Mouse (Mus musculus): ENCODE data around the gene Cep162.

Gene Cep162

DNA sequence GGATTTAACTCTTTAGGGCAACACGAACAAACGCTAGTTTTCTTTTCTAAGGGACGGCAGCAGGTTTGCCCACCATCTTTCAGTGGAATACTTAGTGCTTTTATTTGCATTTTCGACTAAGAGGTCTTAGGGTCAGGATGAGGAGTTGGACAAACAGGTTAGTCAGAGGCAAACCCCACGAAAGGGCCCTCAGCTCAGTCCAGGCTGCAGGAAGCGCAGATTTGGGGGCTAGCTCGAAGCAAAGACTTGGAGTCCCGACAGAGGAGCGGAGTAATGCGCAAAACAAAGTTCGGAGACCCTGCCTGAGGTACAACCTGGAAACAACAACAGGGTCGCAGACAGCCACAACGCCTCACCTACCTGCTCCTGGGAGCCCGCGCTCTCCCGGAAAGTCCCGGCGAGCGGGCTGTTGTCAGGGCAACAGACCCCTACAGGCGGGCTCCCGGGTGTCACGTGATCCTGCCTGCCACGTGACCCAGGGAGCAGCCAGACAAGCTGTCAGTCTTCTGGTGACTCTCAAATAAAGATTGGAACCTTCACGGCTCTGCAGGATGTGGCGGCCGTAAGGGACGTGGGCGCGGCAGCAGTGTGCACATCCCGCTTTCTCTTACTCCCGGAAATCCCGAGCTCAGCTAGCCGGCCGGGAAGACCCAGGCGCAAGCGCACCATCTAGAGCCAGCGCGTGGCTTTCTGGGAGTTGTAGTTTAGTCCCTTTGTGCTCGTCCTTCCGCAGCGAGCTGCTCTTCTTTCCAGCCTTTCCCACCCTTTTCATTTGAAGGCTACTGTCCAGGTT is at the start of gene Cep162:
TSS of gene Cep162 (minus strand) at position 634 of the 793 bp plus-strand sequence.
- peak; percentile 71 for DNase-seq (ENCODE audit: low read depth, low spot score)

DNA sequence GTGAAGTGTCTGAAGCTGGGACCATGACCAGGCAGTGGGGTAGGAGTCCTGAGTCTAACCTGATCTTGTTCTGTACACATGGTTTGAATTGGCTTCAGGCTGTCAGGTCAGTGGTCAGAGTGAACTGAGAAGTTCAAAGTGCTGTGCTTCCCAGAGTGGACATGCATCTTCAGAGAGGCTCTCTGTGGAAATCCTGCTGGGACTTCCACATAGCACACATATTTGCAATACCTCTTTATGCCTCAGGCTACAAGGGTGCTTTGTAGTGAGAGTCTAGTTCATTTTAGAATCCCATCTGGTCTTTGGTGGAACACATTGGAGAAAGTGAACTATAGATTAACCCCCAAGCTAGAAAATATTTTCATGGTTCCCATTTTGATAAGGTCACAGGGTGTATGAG is 47.9 kb upstream of the Cep162 start:
- DNase-seq (ENCODE audit: low read depth, low spot score), result no peak

DNA sequence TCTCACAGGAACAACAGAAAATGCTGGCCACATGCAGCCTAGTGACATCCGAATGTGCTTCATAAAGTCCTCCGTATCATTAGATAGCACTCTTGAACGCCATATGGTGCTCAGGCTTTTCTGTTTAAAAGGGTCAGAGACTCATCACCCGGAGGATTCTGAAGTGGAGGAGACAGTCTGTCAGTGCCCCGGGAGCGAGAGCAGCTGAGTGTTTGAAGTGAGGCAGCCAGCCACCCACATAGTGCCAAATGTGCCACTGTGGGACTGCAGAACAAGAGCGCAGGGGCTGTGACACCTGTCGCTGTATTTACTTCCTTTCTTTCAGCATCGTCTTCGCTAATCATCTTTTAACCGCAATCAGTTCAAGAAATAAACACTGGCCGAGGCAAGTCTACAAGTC is 43.6 kb upstream of the Cep162 start:
- DNase-seq (ENCODE audit: low read depth, low spot score), result no peak

DNA sequence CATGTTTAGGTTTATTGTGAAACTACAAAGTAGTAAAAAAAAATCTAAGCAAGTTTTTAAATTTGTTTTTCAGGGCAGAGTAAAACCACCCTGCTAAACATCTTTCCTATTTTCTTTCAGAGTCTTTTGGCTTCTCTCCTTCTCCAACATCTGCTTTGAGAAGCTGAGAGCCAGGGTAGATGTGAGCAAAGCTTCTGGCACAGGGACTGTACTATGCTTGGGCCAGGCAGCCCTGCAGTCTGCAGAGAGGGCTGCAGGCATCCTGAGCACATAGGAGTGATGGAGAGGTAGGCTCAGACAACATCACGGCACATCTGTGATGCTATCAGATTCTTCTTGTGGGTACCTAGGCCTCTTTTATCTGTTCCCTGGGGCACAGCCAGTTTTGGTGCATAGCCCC is 42.2 kb upstream of the Cep162 start:
- DNase-seq (ENCODE audit: low read depth, low spot score), result peak; percentile 10

DNA sequence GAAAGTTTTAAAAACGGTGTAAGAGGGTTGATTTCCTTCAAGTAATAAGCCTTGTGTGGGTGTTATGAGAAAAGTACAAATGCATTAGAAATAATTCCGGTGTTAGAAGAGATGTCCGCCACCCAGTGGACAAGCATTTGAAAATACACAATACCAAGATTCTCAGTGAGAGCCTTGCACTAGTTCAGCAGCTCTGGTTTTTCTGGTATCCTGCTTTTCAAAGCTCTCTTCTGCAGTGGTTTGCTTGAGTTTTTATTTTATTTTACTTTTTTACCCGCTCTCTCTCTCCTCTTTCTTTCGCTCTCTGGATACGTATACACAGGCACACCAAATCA is 327 bp upstream of the Cep162 start:
- no peak for DNase-seq (ENCODE audit: low read depth, low spot score)

DNA sequence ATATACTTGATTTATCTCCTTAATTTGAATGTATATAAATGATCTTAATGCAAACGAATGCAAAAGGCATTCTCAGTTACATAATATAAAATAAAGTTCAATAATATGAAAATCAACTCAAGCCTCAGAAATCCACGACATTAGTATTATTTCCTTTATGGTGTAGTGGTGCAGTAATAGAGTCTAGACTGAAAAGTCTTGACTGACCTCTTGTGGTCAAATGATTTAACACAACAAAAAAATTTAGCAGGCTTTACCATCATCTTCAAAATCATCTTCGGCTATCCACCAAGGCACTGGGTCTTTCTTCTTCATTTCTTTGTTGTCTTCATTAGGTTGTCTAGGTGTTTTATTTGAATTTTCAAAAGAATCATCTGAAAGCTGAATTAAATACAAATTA is 7.2 kb downstream of the Cep162 start:
- no peak for DNase-seq (ENCODE audit: low read depth, low spot score)

DNA sequence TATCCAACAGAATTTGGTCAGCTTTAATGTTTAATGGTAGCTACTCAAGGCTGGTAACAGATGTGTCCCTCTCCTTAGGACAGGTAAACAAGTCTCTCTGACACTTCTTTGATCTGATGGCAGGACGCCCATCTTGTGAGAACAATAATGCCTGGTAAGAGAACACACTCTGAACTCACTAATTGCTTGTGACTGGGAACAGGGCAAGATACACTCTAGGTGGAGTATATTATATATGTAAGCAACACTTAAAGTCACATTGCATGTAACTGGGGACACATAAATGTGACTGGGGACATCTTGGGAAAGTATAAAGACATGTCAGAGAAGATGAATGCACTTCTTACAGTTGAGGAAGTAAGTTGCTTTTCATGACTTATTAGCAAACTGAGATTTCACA is 7.7 kb downstream of the Cep162 start:
- no peak for DNase-seq (ENCODE audit: low read depth, low spot score)

DNA sequence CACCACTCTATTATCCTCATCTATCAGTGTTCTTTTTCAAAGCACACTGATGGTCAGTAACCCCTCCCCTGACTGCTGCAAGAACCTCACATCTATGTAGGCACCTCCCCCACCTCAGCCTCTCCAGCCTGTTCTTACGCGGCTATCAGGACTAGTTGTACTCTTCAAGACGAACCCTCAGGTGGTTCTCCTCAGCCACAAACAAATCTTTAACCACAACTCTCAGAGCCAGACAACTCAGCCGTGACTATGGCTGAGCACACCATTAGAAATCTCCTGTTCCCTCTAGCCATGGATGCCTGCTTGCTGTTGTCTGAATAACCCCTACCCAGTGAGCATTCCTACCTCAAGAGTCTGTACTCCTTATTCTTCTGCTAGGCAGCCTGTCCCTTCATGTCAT is 42.1 kb downstream of the Cep162 start:
- no peak for DNase-seq (ENCODE audit: low read depth, low spot score)

DNA sequence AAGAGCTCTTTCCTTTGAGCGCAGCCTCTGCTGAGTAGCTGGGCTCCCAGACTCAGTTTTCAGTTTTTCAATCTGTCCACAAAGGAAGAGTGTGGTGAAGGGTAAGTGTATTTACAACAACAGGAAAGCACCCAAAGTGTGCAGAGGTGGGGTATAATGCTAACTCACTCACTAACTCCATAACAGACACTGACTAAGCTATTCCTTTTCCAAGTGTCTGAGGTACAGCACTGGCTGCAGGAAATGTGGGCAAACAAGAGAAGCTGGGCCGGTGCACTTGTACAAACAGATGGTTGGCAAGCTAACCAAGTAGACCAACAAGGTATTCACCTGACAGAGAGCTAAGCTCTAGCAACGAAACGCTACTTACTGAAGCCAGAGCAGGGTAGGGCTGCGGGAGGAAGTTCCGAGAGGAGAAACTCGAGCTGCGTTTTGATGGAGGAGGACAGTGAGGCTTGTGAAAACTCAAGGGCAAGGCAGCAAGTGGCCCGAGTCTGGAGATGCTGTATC is 44.5 kb downstream of the Cep162 start:
- no peak for DNase-seq (ENCODE audit: low read depth, low spot score)

DNA sequence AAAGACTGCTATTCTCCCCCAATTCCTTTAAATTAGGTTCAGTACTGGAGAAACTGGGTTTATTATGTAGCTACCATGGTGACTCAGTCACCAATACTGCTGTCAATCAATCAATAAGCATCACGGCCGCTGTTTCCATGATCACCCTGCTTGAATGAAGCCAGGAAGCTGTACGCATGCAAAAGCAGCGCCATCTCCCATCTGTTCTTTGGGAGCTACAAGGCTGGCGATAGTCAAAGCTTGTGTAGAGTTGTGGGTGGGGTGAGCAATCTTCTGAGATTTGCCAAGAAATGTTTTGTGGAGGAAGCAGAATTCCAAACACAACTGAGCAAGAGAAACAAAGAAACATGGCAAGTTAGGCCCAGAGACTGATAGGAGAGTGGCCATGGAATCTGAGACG is 52.9 kb downstream of the Cep162 start:
- no peak for DNase-seq (ENCODE audit: low read depth, low spot score)

DNA sequence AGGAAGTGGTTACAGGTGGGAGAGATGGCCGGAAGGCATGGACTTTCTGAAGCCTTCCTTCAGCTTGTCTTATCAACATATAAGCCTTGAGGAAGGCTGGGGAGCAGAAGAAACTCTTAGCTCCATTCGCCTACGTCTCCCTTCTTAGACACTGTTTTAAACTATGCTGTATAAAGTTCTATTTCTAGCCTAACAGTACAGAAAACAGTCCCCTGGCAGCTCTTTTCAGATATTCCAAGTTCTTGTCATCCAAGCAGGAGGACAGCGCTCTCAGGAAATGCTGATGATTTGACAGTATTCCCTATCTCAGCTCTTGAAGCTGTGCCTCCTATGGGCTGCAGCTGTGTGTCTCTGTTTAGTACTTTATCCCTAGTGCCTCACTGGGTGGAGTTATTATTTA is 54.4 kb downstream of the Cep162 start:
- DNase-seq (ENCODE audit: low read depth, low spot score), result no peak

DNA sequence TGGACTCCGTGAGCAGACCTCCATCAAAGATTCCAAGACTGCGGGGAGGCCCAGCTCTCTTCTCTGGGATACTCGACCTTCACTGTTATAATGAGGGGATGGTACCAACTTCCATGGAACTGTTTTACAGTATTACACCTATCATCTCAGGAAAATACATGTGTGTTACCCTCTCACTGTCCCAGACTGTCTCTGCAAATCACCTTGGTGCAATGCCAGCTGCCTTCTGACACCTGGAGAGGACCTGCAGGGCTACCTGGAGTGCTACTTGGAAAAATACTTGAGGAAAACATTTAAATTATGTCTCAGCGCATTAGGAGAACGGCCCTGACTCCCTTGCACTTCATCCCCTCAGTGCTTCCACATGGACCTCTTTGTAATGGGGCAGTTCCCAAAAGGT is 54.9 kb downstream of the Cep162 start:
- DNase-seq (ENCODE audit: low read depth, low spot score), result no peak

DNA sequence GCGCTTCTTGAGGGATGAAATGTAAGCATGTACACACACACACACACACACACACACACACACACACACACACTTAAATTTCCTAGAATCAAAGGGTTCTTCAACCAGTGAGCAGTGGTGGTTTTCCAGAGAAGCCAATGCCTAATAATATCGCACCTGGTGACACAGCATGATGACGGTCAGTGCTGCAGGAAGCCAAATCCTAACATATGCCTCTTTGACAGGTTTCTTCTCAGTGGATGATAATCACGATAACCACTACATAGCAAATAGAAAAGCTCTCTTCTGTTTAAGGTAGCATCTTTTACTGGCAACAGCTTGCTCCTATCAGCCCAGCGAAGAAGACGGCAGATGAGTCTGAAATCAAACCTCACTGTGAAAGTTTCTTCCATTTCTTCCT is 57.3 kb downstream of the Cep162 start:
- no peak for DNase-seq (ENCODE audit: low read depth, low spot score)

DNA sequence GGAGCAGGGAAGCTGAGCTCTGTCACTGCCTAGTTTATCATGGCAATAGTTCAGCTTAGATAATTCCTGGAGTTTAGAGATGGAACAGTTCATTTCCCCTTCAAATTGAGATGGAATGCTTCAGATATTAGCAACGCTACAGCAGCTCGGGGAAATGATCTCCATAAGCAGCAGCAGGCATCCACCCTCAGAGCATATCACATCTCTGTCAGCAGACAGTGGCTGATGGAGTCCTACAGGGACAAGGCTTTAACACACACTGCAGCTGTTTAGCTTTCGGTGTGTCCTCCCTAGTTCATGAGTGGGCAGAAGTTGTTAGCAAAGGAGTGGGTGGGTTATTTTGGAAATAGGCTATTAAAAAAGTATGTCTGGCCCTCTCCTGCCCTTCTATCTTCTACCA is 58.1 kb downstream of the Cep162 start:
- DNase-seq (ENCODE audit: low read depth, low spot score), result no peak

DNA sequence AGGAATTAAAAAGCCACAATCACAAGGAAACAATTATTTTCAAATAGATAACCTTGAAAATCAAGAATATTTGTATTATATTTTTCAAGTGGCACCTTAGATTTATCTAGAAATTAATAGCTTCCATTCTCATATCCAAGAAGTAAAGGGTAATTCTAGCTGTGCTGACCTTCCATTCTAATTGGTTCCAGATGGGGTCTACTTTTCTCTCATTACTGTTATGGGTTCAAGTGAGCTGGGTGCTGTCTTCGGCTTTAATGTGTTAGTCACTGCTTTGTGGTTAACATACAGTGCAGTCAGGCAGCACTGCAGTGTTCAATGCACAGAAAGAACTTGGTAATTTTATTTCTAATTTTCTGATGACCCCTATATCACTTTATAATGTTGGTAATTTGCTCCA is 61.6 kb downstream of the Cep162 start:
- no peak for DNase-seq (ENCODE audit: low read depth, low spot score)

DNA sequence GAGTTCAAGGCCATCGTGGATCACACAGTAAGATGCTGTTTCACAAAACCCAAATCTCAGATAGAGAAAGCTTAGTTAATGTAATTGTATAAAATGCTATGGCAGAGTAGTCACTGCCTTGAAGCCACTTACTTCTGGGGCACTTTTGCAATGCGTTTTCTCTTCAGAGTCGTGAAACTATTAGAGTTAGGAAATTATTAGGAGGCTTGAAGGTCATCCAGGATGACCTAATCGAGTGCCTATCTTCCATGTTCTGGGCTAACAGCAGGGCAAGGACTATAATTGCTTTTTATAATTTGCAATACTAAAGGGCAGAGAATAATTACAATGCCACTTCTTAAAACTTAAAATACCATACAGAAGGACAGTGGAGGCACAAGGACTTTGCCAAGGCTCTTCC is 68.0 kb downstream of the Cep162 start:
- DNase-seq (ENCODE audit: low read depth, low spot score), result no peak

DNA sequence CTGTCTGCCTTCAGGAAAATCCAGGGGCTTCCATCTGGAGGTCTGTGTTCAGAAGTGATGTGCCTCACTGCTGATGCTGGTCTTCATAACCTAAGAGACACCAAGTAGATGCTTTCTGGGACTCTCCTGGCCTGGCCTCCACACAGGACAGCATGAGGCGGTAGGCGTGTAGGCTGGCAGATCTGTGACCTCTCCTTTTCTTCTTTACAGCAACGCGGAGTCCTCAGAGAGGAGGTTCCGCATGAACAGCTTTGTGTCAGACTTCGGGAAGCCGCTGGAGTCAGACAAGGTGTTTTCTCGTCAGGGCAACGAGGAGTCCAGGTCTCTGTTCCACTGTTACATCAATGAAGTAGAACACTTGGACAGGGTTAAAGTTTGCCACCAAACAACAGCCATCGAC is 73.1 kb downstream of the Cep162 start:
- no peak for DNase-seq (ENCODE audit: low read depth, low spot score)

DNA sequence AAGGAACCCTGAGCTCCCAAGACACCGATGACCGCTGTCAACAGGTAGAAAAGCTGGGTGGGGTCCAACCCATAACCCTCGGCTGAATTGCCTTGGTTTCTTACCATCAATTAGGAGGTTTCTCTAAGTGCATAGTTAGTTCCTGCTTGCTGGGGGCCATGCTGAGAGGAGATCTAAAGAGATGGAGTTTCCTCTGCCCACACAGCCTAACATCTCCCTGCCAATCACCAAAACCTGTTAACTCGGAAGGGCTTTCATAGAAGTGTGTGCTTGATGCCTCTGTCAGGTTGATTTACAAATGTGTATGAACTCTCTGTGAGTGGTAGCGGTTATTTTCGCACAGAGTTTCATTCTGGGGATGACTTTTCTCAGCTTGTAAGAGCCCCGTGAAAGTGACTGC is 76.8 kb downstream of the Cep162 start:
- DNase-seq (ENCODE audit: low read depth, low spot score), result no peak

DNA sequence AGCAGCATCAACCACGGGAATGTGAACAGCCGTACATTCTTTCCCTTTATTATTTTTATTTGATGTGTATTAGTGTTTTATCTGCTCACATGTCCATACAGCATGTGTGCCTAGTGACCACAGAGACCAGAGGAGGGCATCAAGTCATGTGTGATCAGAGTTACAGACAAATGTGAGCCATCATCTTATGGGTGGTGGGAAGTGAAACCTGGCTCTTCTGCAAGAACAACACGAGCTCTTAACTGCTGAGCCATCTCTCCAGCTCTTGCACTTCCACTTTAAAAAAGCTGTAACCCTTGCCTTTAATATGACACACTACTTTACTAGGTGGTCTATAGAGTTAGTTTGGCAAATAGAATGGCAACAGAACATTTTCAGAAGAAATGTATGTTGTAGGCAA is 83.8 kb downstream of the Cep162 start:
- peak; percentile 2 for DNase-seq (ENCODE audit: low read depth, low spot score)

DNA sequence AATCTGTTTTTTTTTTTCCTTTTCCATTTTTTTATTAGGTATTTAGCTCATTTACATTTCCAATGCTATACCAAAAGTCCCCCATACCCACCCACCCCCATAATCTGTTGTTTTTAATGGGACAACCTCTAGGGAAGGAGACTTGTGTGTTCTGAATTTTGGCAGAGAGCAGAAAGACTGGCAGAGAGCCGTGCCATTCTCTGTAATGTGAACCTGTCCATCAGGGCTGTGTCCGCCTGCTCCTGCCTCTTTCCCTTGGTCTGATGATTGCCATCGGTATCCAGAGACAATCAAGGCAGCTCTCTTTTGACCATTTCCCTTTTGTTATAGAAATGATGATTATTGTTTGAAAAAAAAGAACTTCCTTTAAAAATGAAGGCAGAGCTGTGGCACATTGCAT is 84.4 kb downstream of the Cep162 start:
- DNase-seq (ENCODE audit: low read depth, low spot score), result no peak

DNA sequence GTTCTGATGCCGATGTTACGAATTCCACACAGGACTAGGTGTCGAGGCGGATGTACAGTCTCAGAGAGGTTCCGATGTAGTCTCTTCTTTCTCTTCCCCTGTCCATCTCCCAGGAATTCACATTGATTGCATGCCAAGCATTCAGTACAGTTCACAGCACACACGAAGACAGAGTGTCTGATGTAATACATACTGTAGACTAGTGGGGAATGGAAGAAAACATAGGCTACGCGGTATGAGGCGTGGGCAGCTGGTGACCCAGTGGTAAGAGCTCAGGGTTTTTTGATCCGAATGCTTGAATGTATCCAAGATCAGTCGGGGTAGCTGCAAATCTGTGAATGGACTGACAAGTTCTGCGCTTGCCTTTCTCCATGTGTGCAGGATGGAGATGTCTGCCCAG is 86.2 kb downstream of the Cep162 start:
- no peak for DNase-seq (ENCODE audit: low read depth, low spot score)

DNA sequence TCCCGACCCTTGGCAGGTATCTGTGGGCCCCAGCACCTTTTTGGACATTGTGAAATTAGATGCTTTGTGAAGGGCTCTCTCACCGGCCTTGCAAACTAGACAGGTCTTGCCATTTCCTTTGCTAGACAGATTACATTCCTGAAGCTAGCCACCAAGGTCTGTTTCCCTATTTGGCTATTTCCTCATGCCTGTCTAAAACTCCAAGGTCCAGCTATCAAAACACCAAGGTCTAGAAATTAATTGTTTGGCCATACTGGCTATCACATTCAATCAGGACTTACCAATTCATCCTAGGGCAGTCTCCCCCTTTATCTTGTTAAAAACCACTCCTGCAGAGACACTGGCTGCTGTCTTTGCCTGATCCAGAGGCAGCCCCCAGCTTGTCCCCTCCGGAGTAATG is 87.3 kb downstream of the Cep162 start:
- no peak for DNase-seq (ENCODE audit: low read depth, low spot score)

DNA sequence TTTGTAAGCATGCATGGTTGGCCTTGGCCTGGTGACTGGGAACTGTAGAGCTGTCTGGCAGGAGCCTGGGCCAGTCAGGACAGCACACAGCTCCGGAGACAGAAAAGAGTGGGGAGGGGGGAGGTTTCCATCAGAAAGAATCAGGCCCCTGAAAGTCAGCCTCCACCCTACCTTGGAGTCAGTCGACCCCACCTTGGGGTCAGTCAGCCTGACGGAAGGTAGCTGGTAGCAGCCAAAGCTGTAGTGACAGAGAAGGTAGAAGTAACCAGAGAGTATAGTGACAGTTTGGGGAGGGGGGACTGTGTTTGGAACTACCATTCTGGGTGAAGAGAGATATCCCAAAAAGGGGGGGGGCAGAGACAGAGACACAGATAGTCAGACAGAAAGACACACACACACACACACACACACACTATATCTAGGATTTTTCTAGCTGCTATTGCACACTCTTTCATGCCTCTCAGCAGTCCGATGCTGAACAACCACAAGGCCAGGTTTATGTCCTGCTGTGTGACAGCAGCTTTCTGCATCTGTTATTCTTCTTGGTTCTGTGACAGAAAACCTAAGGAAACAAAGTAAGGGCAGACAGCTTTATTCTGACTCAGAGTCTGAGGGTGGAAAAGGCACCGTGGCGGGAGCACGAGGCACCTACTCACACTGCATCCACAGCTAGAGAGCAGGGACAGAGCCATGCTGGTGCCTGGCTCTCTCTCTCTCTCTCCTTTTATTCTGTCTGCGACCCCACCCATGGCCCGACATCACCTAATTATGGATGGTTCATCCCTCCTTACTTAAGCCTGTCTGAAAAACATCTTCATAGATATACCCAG is 88.1 kb downstream of the Cep162 start:
- no peak for DNase-seq (ENCODE audit: low read depth, low spot score)
